Mouse (Mus musculus): ENCODE data around the gene Mrpl33.
A peak's percentile ranks its signal among the peaks of the same experiment; 100 is the strongest.

Mrpl33 gene

DNA sequence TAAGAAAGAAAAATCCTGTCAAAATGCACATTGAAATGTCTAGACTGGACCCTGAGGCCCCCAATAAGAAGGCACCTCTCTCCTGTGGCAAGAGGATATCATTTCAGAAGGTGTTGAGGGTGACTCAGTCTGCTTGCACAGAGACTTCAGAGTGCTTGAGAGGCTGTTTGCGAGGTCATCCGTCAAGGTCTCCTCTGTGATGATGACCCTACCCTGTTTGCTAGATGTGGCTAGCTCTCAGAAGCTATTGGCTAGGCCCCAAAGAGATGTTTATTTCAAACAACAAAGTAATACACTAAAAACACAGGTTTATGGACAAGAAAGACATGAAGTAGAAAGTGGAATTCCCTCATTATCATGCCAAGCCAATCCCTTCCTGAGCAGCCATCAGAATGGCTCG lies 45.6 kb downstream of the Mrpl33 start:
- no peak for DNase-seq

DNA sequence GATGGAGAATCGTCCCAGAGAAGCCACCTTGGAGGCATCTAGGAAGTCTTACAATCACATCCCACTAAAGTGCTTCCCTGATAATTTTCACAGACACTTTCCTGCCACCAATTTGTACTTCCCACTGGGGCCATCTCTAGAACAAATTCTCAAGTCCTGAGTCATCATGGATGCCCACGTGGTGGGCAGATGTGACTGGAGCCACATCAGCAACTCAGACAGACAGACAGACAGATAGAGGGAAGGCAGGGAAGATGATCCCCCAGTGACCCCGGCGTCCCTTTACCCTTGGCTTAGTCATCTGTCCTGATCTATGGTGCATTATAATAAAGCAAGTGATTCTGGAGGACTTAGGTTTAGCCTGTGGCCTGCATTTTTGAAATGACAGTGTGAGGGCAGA lies 47.5 kb downstream of the Mrpl33 start:
- no peak for DNase-seq

DNA sequence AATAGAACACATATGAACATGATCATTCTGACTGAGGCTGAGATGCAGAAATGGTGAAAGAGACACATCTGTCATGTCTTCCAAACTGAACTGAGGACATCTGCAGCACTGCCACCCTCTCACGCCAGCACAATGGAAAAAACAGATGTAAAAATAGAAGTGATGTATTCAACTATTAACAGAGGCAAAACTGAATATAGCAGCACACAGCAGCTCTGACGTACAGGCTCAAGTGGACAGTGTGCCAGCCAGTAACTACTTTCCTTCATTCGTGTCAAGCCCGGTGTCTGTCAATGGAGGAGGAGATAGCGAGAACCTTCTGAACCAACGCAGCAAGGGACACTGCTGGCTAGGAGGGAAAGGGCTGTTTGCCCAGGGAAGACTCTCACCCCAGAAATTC lies 48.1 kb downstream of the Mrpl33 start:
- no peak for DNase-seq

DNA sequence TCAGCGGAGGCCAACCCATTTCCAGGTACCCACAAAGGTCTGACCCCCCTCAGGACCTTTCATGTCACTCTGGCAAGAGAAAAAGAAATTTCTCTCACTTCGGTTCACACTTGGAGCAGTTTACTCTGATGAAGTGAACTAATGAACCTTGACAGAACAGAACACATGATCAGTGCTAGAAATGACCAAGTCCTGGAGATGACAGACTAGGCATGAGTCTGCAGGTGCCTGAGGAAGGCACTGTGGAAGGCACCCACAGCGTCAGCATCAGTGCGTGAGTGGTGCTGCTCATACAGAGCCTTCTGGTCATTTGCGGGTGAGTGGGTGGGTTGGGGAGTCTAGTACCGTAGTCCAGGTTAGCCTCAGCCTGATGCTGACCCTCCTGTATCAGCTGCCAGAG lies 49.1 kb downstream of the Mrpl33 start:
- DNase-seq: no peak

DNA sequence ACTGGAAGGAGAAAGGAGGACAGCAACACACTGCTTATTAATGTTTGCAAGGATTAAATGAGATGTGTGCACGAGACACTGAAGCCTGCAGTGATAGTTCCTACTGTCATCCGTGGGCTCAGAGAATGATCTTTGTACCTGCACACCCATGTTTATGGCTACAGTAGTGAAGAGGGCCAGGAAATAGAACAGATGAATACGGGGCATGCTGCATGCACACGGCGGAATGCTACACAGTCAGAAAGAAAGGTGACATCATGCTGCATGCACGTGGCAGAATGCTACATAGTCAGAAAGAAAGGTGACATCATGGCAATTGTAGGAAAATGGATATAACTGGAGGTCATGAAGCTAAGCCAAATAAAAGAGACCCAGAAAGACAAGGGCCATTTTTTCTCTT lies 49.8 kb downstream of the Mrpl33 start:
- no peak for DNase-seq

DNA sequence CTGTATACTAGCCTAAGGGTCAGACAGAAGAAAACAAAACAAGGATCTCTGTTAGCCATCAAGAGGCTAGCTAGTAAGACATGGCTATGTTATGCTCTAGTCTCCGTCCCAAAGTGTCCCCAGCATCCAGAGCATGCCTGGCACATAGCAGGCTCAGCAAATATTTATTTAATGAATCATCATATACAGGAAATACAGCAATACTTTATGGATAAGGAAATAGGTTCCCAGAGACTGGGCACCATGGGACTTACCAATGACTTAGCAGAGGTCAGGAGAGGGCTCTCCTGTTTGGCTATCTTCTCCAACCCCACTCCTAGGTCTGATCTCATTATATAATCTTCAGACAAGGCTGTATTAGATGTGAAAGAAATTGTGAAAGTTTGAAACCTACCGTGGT lies 50.6 kb downstream of the Mrpl33 start:
- DNase-seq: no peak

DNA sequence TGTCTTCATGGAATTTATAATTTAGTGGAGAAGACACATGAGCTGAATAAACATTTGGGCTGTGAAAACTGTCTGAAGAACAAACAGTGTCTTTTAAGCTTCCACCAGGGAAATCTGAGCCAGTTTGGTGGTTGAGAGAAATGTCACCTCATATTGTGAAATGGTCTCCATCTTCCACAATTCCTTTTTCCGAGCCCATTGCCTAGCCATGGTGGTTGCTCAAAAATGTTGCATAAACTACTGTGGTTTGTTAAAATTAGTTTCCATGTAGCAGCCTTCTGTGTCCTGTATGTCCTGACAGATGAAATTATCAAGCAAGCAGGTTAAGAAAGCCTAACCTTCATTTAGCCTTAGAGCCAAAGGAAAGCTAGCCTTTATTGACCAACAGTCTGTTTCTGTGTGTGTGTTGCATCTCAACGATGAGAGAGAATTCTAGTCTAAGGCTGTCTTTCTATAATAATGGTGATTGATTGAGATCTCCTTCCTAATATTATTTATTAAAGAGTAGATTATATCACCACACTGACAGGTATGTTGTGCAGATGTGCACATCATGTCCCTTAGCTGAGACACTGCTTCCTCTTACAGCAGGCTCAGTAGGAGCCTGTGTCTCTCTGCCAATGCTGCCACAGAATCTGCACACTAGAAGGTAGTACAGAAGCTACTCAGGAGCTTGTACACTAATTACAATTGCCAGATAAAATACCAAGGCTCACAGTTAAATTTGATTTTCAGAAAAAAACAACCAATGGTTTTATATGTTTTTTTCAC lies 54.0 kb downstream of the Mrpl33 start:
- no peak for DNase-seq

DNA sequence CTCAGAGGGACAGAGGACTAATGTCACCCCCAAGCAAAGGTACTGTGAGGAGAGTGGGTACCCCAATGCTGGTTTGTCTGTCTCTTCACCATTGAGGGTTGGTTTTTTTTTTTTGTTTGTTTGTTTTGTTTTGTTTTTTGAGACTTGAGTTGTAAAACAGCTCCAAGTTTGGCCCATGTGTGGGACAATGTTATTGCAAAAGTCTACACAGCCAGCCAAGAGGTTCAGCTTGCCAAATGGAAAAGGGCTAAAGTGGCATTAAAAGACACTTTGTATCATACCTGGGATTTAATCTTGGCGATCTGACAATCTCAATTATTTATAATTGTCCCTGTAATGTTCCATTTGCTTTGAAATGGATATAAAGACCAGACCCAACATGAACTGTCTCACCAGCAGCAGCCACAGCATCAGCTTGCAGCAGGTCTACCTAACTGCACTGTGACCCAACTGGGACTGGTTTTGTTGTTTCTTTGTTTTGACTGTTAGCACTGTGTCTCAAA lies 59.0 kb downstream of the Mrpl33 start:
- DNase-seq: no peak

DNA sequence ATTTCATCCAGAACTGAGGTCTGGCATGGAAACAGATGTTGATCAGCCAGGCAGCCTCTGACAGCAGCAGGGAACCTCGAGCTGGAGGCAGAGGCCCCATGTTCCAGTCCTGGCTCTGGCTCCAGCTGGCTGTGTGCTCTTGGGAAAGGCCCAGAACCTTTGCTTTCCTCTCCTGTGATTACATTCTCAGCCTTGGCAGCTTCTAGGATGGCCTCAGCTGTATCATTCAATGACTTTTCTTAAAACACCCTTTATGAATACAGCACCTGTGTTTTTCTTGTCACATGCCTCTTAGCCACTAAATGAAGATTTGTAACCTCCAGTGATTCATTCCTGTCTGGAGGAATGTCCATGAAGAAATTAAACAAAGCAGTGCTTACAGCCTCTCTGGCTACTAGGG lies 69.4 kb downstream of the Mrpl33 start:
- no peak for DNase-seq

DNA sequence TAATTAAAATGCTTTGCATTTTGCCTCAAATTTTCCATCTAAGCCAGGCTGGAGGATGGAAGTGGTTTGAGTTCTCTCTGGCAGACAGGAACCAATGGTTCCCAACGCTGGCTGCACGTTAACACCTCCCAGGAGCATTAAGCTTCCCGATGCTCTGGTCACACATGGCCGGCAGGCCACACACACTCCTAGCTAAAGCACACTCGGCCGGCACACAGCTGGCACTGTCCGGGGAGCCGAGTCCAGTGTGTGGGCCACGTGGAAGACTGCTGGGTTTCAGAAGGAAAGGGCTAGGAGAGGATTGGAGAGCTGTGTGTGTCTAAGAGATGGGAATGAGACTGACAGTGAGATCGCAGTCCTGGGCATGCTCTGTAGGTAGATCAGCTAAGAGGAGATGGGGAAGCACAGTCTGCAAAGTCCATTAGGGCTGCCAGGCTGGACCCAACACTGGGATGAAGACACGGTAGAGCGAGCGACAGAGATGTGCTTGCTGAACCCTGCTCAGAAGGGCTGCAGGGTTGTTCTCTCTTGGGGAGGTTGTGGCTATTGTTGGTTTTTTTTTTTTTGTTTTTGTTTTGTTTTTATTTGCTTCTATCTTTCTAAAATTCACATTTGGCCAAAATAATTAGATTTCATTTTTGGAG lies 71.7 kb downstream of the Mrpl33 start:
- no peak for DNase-seq

DNA sequence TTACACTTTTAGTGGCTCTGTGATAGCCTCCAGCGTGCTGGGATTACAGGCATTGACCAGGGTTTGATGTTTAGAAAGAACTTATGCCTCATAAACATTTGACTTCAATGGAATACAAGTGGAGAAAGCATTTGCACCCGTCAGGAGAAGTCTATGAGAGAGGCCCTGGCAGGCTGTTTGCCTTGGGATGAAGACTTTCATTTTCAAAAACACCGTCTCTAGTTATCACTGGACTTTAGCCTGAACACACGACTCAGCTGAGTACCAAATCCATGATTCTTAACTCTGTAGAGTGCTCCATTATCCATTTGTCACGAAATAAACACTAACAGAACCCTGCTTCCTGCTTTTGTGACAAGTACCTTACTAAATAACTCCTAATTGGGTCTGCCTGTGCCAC lies 73.2 kb downstream of the Mrpl33 start:
- DNase-seq: no peak

DNA sequence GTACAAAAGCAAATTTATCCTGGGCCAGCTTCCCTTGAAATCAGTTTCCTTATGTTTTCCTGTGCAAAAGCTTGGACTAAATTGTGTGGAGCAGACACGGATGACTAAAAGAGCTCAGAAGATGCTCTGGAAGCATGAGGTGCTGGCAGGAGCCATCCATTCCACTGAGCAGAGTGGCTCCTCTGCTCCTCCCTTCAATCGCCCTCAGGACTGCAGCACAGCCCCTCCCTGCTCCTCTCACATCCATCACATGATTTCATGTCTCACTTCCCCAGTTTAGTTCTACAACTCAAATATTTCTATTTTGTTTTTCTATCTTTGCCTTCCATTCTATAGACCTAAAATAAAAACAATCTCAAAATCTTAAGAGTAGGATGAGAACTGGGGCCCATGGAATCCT lies 74.4 kb downstream of the Mrpl33 start:
- no peak for DNase-seq

DNA sequence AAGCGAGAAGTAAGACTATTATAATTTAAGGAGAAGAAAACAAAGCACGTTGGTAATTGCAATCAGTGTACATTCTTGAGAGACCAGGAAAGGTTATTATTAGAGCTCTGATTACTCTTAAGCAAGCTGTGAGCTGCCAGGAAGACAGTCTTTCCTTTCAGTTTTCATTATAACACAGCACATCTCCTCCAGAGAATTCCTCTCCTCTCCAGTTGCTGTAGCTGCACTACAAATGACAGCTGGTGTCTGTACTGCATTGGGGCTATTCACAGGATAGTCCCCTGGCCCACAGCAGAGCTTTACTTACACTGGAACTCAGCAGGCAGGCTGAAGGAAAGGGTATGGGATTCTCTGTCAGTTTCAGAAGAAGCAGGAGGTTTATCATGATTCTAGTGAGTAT lies 76.7 kb downstream of the Mrpl33 start:
- no peak for DNase-seq

DNA sequence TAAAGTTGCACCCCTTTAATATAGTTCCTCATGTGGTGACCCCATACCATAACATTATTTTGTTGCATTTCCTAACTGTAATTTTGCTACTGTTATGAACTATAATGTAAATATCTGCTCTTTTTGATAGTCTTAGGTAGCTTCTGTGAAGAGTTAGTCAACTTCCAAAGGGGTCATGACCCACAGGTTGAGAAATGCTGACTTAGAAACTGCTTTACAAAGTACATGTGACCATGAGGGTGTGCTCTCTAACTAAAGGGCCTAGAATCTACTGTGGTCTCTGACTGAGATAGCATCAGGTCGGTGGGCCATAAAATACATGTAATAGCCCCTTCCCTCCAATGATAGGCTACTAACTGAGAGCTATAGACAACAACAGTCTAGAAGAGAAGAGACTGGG lies 81.3 kb downstream of the Mrpl33 start:
- no peak for DNase-seq

DNA sequence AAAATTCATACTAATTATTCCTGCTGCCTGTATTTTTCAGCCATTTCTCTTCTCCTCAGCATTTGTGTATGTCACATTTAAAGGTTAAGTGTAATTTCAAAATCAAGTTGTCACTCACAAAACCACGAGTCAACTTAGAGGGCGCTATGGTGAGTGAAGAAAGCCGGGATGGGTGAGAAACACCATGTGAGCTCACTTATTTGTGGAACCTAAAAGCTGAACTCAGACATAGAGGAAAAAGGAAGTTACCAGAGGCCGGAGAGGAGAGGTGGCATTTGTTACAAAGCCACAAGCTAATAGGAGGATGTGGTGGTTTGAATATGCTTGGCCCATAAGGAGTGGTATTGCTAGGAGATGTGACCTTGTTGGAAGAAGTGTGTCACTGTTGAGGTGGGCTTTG lies 83.4 kb downstream of the Mrpl33 start:
- no peak for DNase-seq

DNA sequence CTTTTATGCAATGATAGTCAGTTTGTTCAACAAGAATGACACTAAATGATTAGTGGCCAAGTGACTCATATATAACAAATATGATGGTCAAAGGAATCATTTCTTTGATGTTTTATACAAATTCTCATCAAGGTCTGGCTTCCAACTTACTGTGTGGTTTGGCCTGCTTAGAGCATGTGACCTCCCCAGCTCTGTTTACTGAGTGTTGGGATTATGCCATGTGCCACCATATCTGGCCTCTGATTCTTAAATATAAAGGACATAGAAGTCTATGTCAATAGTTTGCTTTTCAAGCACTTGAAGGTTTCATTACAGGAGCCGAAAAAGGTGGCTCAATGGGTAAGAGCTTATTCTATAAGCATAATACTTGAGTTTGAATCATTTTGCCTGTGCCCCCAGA lies 85.6 kb downstream of the Mrpl33 start:
- no peak for DNase-seq

DNA sequence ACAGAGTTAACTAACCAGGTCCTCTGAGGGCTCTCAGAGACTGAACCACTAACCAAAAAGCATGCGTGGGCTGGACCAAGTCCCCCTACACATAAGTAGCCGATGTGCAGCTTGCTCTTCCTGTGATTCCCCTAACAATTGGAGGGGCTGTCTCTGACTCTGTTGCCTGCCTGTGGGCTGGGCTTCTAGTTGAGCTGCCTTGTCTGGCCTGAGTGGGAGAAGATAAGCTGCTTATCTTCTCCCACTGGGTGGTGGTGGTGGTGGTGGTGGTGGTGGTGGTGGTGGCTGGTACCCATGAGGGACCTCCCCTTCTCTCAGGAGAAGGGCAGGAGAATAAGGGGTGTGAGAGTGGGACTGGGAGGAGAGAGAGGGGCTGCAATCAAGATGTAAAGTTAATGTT lies 89.3 kb downstream of the Mrpl33 start:
- DNase-seq: no peak

DNA sequence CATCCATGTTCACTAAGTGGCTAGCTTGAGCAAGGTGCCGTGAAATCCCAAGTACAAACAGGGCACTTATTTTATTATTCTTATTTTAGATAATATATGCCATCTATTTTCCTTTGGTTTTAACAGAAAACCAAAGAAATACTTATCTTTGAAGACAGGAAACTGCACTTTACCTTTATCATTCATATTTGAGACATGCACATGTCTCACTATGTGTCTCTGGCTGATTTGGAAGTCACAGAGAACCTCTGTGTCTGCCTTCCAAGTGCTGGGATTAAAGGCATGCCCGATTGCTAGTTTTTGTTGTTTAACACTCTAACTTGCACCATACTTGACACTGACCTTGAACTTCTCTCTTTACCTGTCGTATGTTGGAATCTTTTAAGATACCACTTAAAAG lies 91.2 kb downstream of the Mrpl33 start:
- no peak for DNase-seq

DNA sequence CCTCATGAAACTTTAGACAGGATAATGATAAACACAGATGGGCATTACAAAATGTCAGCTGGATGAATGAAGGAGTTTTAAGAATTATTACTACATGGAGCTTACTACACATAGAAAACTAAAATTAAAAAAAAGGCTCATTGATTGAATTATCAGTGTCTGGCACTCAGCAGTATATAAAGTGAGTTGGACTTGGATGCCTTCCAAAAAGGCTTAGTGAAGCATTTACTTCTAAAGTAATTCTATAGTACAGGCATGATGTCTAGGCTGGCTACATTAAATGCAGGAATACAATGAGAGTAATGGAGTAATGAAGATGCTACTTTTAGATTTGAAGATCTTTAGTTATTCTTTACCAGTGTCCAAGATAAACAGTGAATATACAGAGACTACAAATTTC lies 96.5 kb downstream of the Mrpl33 start:
- no peak for DNase-seq

DNA sequence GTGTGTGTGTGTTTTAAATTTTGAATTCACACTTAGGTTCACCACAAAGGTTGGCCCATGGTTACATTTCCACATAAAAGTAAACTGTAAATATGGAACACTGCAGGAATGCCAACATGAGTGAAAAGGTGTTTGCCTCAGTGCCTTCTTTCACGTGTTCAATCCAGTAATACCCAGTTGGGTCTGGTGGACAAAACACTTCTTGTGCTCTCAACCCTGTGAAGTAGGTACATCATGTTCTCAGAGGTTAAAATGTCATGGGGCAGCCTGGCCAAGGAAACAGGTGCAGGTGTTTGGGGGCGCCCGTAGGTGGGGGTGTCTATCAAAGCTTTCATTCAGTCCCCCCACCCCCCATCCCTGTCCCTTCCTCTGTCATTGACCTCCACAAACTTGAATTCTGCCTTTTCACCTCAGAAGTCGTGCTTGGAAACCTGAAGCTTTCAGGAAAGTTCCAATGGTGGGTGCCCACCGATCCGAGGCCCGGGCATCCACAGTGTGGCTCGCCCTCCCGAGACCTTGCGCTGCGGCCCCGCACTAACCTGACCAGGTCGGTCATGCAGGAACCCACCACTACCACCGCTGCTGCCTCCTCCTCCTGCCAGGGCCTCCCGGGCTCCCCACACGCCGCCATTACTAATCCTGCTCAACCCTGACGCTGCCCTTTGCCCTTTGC lies 100.4 kb downstream of the Mrpl33 start, which contains the start of gene Rbks:
Rbks (minus strand) TSS at position 657 of the 673 bp plus-strand sequence.
- DNase-seq: no peak

DNA sequence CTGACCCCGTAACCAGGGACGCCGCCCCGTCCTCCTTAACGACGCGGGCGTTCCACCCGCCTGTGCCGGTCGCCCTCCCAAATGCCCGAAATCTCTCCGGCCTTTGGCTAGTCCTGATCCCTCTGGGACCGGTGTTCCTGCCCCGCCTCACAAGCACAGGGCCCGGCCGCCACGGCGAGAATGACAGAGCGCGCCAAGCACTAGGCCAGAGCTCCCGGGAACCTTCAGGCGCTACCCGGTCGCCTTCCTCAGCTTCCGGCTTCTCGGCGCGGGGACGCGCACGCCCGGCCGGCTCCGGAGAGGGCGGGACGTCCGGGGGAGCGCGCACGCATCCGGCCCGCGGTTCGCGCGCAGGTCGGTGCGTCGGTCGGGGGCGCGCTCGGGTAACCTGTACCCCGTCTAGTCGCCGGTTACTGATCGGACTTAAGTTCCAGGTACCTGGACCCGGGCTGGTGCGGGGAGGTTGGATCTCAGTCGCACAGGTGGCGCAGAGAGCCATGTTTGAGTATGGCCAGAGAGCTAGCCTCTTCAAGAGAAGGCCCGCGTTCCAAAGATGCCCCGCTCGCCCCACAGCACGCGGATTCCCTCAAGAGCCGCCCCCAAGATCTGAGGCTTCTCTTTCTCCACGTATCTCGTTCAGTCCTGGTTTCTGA lies 101.0 kb downstream of the Mrpl33 start, which contains the start of gene Babam2:
Babam2 (plus strand) TSS at position 41 of the 653 bp plus-strand sequence.
- peak; percentile 91 for DNase-seq

DNA sequence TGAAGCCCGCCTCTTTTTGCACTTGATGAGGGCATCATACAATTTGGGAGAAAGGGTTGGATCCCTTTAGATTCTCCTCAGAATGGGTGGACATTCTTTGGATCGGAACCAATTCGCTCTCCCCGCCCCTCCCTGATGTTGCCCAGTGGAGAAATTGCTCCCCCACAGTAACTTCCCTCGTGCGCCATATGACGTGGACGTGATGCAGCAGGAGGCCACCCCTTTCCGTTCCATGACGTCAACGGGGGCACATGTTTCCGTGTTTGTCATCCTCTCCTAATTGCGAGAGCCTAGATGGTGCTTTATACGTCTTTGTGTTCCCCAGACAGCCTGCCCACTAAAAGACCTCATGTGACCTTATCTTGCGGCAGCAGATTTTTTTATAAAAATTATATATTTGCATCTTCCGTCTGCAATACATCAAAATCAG lies 101.6 kb downstream of the Mrpl33 start:
- peak; percentile 85 for DNase-seq

DNA sequence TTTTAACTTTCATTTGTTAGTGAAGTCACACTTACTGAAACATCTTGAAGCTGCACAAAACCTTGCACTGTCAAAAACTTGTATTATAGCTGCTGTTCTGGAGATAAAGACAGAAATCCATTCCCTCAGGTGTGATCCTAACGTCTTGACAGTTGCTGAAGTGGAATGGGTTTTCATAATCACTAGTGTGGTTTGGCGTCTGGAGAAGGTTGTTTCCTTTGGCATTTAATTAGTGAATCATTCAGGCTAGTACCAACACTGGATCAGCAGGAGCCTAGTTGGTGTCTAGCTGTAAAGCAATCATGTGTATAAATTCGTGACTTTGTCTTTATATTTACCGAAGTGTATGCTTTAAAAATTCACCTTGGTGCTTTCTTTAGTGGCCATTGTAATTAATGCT lies 102.2 kb downstream of the Mrpl33 start:
- no peak for DNase-seq
